Mouse (Mus musculus) layer of hippocampus, postnatal 25 days (tissue): ENCODE measurements at regions not wholly inside any gene's neighbourhood (a gene's known extent, or its start where the extent isn't known, plus 50 kb on each side); places are given as distances from the start of the nearest gene placed in this dataset.
A peak's percentile ranks its signal among the peaks of the same experiment; 100 is the strongest.

Experiments used
- DNase-seq, 2 experiments: peaks; one replicate each; pipeline ENCODE4 v3.0.0; 2022; ENCODE audit warnings: mixed read lengths in 2 of 2, low spot score in 1 of 2; ENCODE audit errors: extremely low spot score in 1 of 2

GRCm38 (mm10) chr1:129219098-129219497 is 54.0 kb upstream of the Thsd7b start:
- DNase-seq: no peak

DNA sequence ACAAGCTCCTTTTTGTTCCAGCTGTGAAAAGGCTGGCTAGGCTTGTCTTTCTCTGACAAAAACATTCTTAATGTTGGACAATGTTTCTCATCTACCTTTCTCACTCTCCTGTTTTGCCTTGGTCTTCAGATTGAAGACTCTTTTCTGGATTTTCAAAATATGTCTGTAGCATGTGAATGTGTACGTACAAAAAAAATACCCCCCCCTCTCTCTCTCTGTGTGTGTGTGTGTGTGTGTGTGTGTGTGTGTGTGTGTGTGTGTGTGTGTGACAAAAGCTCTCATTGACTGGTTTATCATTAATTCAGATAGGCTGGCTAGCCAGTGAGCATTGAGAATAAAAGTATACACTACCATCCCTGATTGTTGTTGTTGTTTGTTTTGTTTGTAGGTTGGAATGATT is 64.3 kb upstream of the Thsd7b start:
- no peak for DNase-seq

GRCm38 (mm10) chr1:129208406-129208805 is 64.7 kb upstream of the Thsd7b start:
- peak; percentile 7 to 11 for DNase-seq

DNA sequence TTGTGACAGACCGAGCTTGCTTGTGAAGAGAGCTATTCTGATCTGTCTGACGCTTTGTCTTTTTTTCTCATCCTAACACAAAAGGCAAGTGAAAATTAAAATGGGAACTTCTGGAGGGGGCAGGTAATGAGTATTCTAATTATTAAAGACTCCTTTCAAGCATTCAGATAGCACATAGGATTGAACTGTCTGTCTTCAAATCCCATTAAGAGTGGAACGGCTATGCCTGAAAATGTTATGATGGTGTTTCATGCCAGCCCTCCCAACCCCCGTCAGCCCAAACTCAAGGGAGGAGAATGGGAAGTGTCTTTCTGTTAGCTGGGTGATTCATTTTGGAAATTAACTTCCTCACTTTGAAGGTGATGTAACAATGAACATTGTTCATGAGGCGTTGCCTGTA is 65.4 kb upstream of the Thsd7b start:
- no peak for DNase-seq

GRCm38 (mm10) chr1:129180174-129180759 is 92.8 kb upstream of the Thsd7b start:
- no peak for DNase-seq

DNA sequence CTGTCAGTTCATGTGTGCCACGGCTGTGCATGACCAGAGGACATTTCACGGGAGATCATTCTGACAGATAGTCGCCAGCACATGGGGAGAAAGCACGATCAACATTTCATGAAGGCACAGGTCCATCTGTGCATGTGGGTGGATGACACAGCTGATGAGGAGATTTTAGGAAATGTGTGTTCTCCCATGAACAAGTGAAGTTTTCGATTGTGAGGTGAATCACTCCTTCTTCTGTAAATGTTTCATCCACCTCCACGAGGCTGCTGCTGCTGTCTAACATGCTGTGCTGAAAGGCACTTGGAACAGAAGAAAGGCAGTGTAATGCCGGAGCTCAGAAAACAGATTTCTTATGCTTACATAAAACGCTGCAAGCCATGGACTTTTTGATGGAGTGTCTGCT is 103.2 kb upstream of the Thsd7b start:
- peak; percentile 14 to 17 for DNase-seq

- DNase-seq: no peak
Measured at GRCm38 (mm10) chr1:129150643-129151042, 122.5 kb upstream of the Thsd7b start.

DNA sequence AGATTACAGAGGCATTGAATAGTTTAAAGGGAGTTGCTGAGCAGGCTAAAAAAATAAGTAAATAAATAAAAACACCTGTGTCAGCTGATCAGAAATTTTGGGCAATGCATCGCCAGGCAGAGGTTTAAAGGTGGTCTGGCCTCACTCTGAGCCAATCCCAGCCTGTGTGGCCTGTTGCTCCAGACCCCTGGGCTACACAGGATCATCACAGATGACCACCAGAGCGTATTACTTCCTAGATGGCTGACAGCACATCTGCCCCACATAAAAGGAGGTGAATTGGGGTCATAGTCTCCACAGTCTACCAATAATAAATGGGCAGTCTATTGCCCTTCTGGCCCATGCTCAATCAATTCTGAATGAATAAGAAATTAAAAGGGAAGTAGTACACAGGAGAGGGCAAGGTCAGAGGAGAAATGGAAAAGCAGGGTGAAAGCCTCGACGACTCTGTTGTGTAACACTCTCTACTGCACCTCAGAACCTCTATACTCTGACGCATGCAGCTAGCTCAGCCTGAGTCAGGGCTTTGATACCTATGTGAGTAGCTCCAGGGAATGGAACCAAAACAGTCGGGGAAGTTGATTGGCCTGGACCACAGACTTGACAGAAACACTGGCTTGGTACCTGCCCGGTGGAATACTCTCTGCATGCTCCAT is 124.2 kb upstream of the Thsd7b start:
- DNase-seq: no peak

GRCm38 (mm10) chr1:129146395-129147094 is 126.6 kb upstream of the Thsd7b start:
- DNase-seq: no peak

DNA sequence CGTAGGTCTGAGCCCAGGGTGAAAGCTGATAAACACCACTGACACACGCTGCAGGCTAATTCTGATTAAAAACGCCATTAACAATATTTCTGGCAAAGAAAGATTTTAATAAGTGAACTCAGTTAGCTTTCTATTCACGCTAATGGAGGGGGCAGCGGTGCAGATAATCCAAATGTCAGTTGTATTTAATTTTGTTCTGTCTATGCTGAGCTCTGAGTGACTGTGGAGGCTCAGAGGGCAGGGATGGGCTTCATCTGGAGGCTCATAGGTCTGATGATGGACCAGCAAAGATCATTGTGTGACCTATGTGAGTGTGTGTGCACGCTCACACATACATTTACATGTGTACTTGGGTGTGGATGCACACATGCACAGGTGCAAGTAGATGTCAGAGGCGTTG is 134.3 kb upstream of the Thsd7b start:
- no peak for DNase-seq

DNA sequence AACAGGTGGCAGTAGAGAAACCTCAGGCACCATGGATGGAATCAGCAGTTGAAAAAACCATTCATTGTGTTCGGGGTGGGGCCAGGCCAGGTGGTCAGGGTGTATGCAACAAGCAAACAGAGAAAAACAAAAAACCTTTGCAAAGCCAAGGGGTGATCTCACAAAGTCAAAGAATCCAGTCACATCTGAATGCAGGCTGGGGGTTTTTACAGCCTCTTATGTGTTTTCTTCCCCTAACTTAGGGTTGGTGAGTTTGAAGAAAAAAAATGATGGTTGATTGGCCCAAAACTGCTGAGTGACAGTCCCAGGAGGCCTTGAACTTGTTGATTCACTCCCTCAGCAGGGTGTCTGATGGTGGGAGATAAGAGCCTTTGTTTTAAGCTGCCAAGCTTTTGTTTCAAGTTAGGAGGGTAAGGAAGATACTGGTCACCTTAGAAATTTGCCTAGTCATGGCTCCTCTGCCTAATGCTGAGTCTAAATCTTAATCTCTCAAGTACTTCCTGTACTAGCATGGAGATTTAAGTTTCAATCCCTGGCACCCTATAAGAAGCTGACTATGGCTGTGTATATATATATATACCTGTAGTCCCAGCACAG is 166.0 kb upstream of the Thsd7b start:
- DNase-seq: no peak

DNA sequence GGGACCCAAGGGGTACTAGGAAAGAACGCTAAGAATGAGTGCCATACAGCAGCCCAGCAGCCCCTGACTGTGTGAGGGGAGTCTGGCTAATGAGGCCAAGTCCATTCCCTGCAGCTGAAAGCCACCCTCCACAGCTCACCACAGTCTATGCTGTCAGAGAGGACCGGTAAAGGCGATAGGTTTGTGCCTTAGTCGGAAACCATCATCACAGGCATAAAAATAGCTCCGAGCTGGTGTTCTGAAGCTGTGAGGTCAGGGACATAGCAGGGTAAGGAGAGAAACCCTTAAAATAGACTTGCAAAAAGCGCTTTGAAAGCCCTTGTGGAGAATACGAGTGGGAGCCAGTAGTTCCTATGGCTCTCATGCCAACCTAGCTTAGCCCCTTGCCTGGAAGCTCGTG is 172.1 kb upstream of the Thsd7b start:
- DNase-seq: no peak

DNA sequence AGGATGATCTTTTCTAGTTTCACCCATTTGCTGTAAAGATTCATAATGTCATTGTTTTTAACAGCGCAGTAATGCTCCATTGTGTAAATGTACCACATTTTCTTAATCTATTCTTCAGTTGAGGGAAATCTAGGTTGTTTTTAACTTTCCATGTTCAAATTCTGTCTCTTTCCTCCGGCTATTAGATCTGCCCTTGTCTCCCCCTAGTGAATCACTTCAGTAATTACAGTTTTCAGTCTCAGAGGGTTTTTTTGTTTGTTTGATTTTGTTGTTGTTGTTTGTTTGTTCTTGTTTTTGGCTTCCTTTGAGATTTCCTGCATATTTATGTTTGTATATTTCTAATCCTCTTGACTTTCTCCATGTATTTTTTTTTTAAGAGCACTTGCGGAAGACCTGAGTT is 194.8 kb upstream of the Thsd7b start:
- DNase-seq: no peak

DNA sequence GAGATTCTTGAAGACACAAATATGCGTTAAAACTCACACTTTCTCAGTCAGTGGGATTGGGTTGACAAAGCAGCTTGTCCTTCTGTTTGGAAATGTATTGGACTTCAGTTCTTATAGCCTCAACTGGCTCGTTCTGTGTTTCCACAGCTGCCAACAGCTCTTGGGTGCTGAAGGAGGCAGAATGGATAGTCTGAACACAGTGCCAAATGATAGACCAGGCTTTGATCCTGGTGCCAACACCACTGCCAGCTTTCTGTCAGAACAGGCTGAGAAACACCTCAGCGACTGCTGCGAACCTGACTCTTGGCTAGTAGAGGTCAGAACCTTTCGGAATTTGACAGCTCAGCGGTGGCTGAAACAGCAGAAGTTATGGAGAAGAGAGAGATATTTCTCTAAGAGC is 215.9 kb upstream of the Thsd7b start:
- DNase-seq: no peak

GRCm38 (mm10) chr1:129055252-129055651 is 217.8 kb upstream of the Thsd7b start:
- DNase-seq: no peak

- no peak for DNase-seq
Measured at GRCm38 (mm10) chr1:129033707-129034106, 239.4 kb upstream of the Thsd7b start.

DNA sequence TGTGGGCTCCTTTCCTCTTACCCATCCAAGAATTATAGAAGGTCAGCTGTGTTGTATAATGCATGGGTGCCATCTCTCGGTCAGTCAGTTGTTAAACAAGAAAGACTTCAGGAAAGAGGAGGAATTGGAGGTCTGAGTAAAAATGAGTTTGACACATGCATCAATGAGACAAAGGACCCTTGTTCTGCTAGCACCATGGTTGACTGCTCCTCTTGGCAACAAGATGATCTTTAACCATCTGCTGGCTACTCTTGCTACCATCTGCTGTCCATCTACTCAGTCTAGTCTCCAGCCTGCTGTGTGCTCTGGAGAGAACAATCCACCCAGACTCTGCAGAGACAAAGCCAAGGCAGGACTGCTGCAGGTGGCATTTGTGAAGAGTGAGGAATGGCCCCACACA is 267.2 kb upstream of the Thsd7b start:
- DNase-seq: no peak

GRCm38 (mm10) chr1:129002286-129002685 is 270.8 kb upstream of the Thsd7b start:
- no peak for DNase-seq

DNA sequence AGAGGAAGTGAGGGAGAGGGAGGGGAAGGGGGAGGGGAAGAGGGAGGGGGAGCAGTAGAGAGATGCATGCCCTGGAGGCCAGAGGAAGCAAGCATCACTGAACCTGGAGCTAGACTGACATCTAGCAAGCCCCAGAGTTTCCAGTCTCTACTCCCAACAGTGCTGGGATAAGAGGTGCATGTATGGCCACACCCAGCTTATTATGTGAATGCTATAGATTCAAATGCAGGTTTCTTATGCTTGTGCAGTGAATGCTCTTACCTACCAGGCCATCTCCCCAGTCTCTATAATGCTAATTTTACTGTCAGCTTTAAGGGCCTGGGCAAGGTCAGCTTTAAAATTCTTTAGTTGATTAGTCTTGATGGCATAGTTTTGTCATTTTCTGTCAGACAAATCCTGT is 271.3 kb upstream of the Thsd7b start:
- no peak for DNase-seq

DNA sequence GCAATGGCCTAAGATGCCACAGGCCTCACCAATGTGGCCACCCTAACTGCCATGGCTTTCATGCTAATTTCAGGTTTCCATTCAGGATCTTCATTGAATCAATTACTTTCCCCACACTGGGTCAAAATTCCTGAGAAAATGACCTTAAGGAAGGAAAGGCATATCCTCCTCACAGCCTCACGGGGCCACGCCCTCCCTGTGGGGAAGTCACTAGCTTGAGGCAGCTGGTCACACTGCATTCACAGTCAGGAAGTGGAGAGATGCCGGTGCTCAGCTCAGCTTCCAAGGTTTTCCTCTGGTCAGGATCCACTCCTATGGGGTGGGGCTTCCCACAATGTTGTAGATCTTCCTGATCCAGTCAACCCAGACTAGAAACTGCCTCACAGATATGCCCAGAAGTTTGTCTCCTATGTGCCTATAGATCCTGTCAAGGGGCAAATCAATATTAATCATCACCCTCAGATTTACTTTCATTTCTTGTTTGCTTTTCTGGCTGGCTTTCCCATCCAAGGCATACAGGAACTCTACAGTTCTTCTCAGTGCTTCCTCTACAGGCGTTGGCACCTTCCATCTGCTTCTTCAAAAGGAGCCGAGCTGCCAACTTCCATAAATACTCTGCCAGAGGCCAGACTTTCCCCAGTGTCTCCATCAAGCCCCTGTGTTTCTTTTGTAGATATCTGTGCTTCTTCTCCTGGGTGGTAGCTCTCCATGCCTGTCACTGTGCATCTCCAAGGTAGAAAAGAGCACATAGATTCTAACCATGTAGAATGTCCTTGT is 273.2 kb upstream of the Thsd7b start:
- no peak for DNase-seq

- no peak for DNase-seq
Measured at GRCm38 (mm10) chr1:128994655-128995054, 278.4 kb upstream of the Thsd7b start.
